Mouse (Mus musculus) neural tube, embryonic 12.5 days (tissue): ENCODE measurements around the gene Myo6. TPM values are rescaled to one million over a fixed set of nuclear protein-coding genes. Genes with fewer than 3 reads are reported as not detected.

Experiments used
- ATAC-seq: fragments of 200-750 bp; cut with Nextera tagmentation; 2 replicates; pipeline ENCODE4 v1.8.0; 2017; ENCODE audit warnings: low read depth, mild to moderate bottlenecking, moderate TSS enrichment, moderate library complexity; ENCODE audit not compliant: low FRiP score
- H3K27ac ChIP-seq: fragments of 300-500 bp; sonication (generic); 2 replicates; pipeline ENCODE4 v1.5.1; 2016
- H3K27me3 ChIP-seq: fragments of 300-500 bp; sonication (generic); replicated peaks from 2 replicates; pipeline ENCODE4 v1.6.1; 2016; ENCODE audit warnings: mild to moderate bottlenecking
- H3K36me3 ChIP-seq: fragments of 300-500 bp; sonication (generic); 2 replicates; pipeline ENCODE4 v1.6.1; 2016; ENCODE audit warnings: mild to moderate bottlenecking
- H3K4me1 ChIP-seq: fragments of 300-500 bp; sonication (generic); 2 replicates; pipeline ENCODE4 v1.6.1; 2016
- H3K4me2 ChIP-seq: fragments of 300-500 bp; sonication (generic); replicated peaks from 2 replicates; pipeline ENCODE4 v1.6.1; 2016; ENCODE audit warnings: mild to moderate bottlenecking
- H3K4me3 ChIP-seq: fragments of 300-500 bp; sonication (generic); 2 replicates; pipeline ENCODE4 v1.5.1; 2016
- H3K9ac ChIP-seq: fragments of 300-500 bp; sonication (generic); 2 replicates; pipeline ENCODE4 v1.6.1; 2016; ENCODE audit warnings: mild to moderate bottlenecking
- H3K9me3 ChIP-seq: fragments of 300-500 bp; sonication (generic); 2 replicates; pipeline ENCODE4 v1.6.1; 2016; ENCODE audit warnings: mild to moderate bottlenecking
- WGBS: fragments of 180-500 bp; shearing (Covaris S2); methylation state at CpG from one replicate; pipeline ENCODE4 v1.1.7; 2016; 5-methylcytosine and 5-hydroxymethylcytosine counted together
- polyA plus RNA-seq: library from polyadenylated mRNA; unstranded; fragments of >200 nt; fragmentation: Nextera tagmentation; extraction: Ambion mirVana; gene quantifications from 2 replicates; pipeline ENCODE4 v1.2.1, GENCODE M21; 2016

Gene Myo6
- polyA plus RNA-seq, 1 experiment from 2014 or later, result 15.7 TPM

DNA sequence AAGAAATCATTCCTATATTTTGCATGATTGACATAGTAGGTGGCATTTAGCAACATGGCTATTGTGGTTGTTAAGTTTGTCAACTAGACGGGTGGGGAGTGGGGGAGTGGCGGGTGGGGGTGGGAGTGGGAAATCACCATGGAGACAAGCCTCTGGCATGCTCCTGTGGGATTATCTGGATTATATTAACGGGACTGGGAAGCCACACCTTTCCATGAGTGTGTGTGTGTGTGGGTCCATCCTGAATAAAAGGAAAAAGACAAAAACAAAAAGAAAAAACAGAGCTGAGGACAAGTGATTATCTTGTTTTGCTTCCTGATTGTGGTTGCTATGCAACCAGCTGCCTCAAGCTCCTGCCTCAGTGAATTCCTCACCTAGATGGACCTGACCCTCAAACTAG lies 20.9 kb downstream of the Myo6 start:
- Histone ChIP-seq H3K4me1 (no peaks in the 10 kb centered on the region), H3K27ac (no peak overlapping the region), H3K4me3 (no peak overlapping the region), H3K9ac (no peak overlapping the region), H3K27me3 (no peaks in the 10 kb centered on the region), H3K9me3 (no peaks in the 10 kb centered on the region), H3K36me3 (no peaks in the 10 kb centered on the region), H3K4me2 (no peak overlapping the region)
- 61% methylated on average over 3 of the region's 3 CpGs for WGBS
- ATAC-seq, result no peak

GRCm38 (mm10) chr9:80186693-80187092 lies 21.9 kb downstream of the Myo6 start:
- Histone ChIP-seq H3K9ac (no peak overlapping the region), H3K9me3 (no peaks in the 10 kb centered on the region), H3K4me3 (no peak overlapping the region), H3K27ac (no peak overlapping the region), H3K4me2 (no peak overlapping the region), H3K27me3 (no peaks in the 10 kb centered on the region), H3K36me3 (no peaks in the 10 kb centered on the region), H3K4me1 (no peaks in the 10 kb centered on the region)
- WGBS, result 84% methylated on average over 8 of the region's 8 CpGs
- no peak for ATAC-seq

GRCm38 (mm10) chr9:80188324-80188893 lies 23.6 kb downstream of the Myo6 start:
- no peak overlapping the region for H3K4me2 ChIP-seq
- H3K9me3 ChIP-seq, result no peaks in the 10 kb centered on the region
- no peak overlapping the region for H3K9ac ChIP-seq
- ATAC-seq, result no peak
- 59% methylated on average over 5 of the region's 5 CpGs for WGBS
- H3K4me3 ChIP-seq, result no peak overlapping the region
- H3K27ac ChIP-seq, result no peak overlapping the region
- no peaks in the 10 kb centered on the region for H3K4me1 ChIP-seq
- H3K27me3 ChIP-seq, result no peaks in the 10 kb centered on the region
- H3K36me3 ChIP-seq, result no peaks in the 10 kb centered on the region

- 69% methylated on average over 6 of the region's 6 CpGs for WGBS
Measured at GRCm38 (mm10) chr9:80191240-80191639, 26.4 kb downstream of the Myo6 start.

DNA sequence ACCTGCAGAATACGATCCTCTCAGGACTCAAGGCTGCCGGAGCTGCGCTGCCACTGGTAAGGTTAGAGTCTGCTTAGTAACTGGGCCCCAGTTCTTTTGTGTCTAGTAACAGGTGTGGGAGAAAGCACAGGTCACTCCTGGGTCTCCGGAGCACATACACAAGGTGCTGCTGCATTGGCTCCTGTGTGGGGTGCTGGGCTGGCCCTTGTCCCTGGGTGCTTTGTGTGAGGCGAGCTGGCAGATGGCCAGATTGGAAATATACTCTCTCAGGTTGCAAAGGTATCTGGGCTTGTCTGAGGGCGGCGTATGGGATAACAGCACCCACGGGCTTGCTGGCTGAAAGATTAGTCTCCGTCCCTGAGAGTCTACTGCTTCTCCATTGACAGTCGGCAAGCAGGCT lies 27.5 kb downstream of the Myo6 start:
- H3K36me3 ChIP-seq, result no peaks in the 10 kb centered on the region
- H3K27me3 ChIP-seq, result no peaks in the 10 kb centered on the region
- no peak overlapping the region for H3K9ac ChIP-seq
- H3K4me1 ChIP-seq, result peaks cover 3% of the 10 kb centered on the region; the same call in 1 of the 2 replicates
- 89% methylated on average over 10 of the region's 10 CpGs for WGBS
- H3K4me3 ChIP-seq, result no peak overlapping the region
- ATAC-seq, result no peak
- no peaks in the 10 kb centered on the region for H3K9me3 ChIP-seq
- no peak overlapping the region for H3K4me2 ChIP-seq
- no peak overlapping the region for H3K27ac ChIP-seq

More at GRCm38 (mm10) chr9:80191240-80191639, 26.4 kb downstream of the Myo6 start:
- no peaks in the 10 kb centered on the region for H3K9me3 ChIP-seq
- ATAC-seq, result no peak
- H3K9ac ChIP-seq, result no peak overlapping the region
- H3K4me3 ChIP-seq, result no peak overlapping the region
- no peaks in the 10 kb centered on the region for H3K36me3 ChIP-seq
- H3K27me3 ChIP-seq, result no peaks in the 10 kb centered on the region
- H3K27ac ChIP-seq, result no peak overlapping the region
- no peak overlapping the region for H3K4me2 ChIP-seq
- H3K4me1 ChIP-seq, result no peaks in the 10 kb centered on the region

DNA sequence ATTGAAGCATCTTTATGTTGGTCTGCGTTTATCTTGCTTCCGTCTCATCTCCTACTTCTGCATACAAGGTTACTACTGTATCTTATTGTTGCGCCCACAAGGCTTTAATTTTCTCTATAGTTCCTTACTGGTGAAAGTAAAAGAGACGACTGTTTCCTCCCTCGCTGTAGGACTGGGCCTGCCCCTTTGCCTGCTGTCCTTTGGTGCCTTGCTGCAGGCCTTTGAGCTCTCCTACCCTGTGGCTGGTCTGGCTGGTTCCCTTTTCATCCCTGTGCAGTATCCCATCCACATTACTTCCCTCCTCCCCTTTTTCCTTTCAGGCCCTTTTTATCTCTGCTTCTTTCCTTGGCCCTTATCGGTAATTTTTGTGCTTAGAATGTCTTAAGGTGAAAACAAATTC lies 29.6 kb downstream of the Myo6 start:
- H3K4me1 ChIP-seq, result peaks cover 3% of the 10 kb centered on the region; the same call in 1 of the 2 replicates
- no peaks in the 10 kb centered on the region for H3K9me3 ChIP-seq
- H3K36me3 ChIP-seq, result no peaks in the 10 kb centered on the region
- H3K4me2 ChIP-seq, result no peak overlapping the region
- H3K27me3 ChIP-seq, result no peaks in the 10 kb centered on the region
- H3K9ac ChIP-seq, result no peak overlapping the region
- WGBS, result 75% methylated on average over 6 of the region's 6 CpGs
- no peak overlapping the region for H3K27ac ChIP-seq
- no peak for ATAC-seq
- H3K4me3 ChIP-seq, result no peak overlapping the region

DNA sequence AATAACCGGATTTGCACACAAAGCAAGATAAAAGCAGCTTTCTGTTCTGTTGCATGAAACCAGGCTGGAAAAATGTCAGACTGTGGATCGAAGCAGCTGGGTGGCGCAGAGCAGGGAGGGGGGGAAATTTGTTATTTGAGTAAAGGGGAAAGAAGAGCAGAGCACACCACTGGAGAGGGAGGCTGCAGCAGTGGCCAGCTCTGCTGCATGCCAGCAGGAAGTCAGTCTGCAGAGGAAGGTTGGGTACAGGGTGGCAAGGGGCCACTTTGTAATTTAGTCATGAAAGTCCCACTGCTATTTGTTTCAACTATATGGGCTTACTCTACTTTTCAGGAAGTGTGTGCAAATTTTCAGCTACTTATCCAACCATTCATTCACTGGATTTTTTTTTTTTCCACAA lies 31.3 kb downstream of the Myo6 start:
- Histone ChIP-seq H3K4me3 (no peak overlapping the region), H3K27ac (no peak overlapping the region), H3K27me3 (no peaks in the 10 kb centered on the region), H3K36me3 (no peaks in the 10 kb centered on the region), H3K9me3 (no peaks in the 10 kb centered on the region), H3K9ac (no peak overlapping the region), H3K4me2 (no peak overlapping the region), H3K4me1 (peaks cover 3% of the 10 kb centered on the region; the same call in 1 of the 2 replicates)
- no peak for ATAC-seq
- WGBS, result 78% methylated on average over 3 of the region's 3 CpGs

DNA sequence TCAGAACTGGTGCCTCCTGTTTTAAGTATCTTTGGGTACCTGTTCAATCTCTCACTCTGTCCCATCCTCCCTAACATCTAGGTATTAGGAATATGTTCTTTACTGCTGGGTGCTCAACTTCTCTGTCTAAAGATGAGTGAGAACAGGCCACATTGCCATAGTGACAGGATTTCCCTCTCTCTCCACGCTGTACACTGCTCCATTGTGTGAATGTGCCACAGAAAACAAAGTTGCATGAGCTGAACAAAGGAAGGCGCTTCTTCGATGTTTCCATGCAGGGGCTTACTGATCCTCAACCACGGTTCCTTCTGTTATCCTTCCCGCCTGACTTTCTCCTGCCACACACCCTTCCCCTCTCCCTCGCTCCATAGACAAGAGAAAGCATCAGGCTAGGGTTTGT lies 32.4 kb downstream of the Myo6 start:
- H3K27ac ChIP-seq, result no peak overlapping the region
- H3K36me3 ChIP-seq, result no peaks in the 10 kb centered on the region
- H3K4me1 ChIP-seq, result peaks cover 3% of the 10 kb centered on the region; the same call in 1 of the 2 replicates
- ATAC-seq, result no peak
- H3K9ac ChIP-seq, result no peak overlapping the region
- H3K9me3 ChIP-seq, result no peaks in the 10 kb centered on the region
- 30% methylated on average over 6 of the region's 6 CpGs for WGBS
- no peak overlapping the region for H3K4me2 ChIP-seq
- H3K27me3 ChIP-seq, result no peaks in the 10 kb centered on the region
- no peak overlapping the region for H3K4me3 ChIP-seq

DNA sequence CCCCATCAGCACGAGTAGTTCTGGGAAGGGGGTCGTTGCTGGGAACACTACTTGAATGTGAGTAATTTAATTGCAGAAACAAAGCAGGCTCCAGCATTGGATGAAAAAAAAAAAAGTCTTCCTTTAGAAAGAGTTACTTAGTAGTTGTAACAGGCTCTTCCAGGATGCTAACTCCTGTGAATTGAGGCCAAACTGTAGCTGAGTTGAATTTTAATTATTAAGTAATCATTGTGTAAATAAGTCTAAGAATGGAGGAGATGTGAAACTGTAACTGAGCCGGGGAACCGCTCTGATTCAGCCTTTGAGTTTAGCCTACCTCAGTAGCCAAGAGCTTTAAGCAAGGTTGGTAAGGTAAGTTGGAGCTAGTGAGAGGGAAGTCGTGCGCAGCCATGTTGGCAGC lies 36.0 kb downstream of the Myo6 start:
- Histone ChIP-seq H3K36me3 (no peaks in the 10 kb centered on the region), H3K4me3 (no peak overlapping the region), H3K4me2 (no peak overlapping the region), H3K9me3 (no peaks in the 10 kb centered on the region), H3K9ac (no peak overlapping the region), H3K27ac (no peak overlapping the region), H3K4me1 (peaks cover 3% of the 10 kb centered on the region), H3K27me3 (no peaks in the 10 kb centered on the region)
- WGBS, result 78% methylated on average over 6 of the region's 6 CpGs
- no peak for ATAC-seq

- H3K27ac ChIP-seq, result no peak overlapping the region
- 0 out of 2 replicates have a peak, but pooled peaks have one; percentile 37 for ATAC-seq
Measured at GRCm38 (mm10) chr9:80202374-80203060, 37.7 kb downstream of the Myo6 start.

GRCm38 (mm10) chr9:80208681-80209080 lies 43.9 kb downstream of the Myo6 start:
- Histone ChIP-seq H3K4me3 (no peak overlapping the region), H3K9me3 (no peaks in the 10 kb centered on the region), H3K4me2 (no peak overlapping the region), H3K27me3 (no peaks in the 10 kb centered on the region), H3K9ac (no peak overlapping the region), H3K36me3 (no peaks in the 10 kb centered on the region), H3K27ac (no peak overlapping the region), H3K4me1 (no peaks in the 10 kb centered on the region; the same call in 1 of the 2 replicates)
- no peak for ATAC-seq
- 69% methylated on average over 2 of the region's 2 CpGs for WGBS

More at GRCm38 (mm10) chr9:80202374-80203060, 37.7 kb downstream of the Myo6 start:
- WGBS, result 85% methylated on average over 14 of the region's 14 CpGs
- Histone ChIP-seq H3K4me1 (no peaks in the 10 kb centered on the region; the same call in 1 of the 2 replicates), H3K4me2 (no peak overlapping the region), H3K27me3 (no peaks in the 10 kb centered on the region), H3K9me3 (no peaks in the 10 kb centered on the region), H3K36me3 (no peaks in the 10 kb centered on the region), H3K4me3 (no peak overlapping the region), H3K9ac (no peak overlapping the region)

GRCm38 (mm10) chr9:80209459-80209858 lies 44.6 kb downstream of the Myo6 start:
- 20% methylated on average over 10 of the region's 10 CpGs for WGBS
- Histone ChIP-seq H3K9ac (no peak overlapping the region), H3K4me1 (no peaks in the 10 kb centered on the region; the same call in 1 of the 2 replicates), H3K9me3 (no peaks in the 10 kb centered on the region), H3K36me3 (no peaks in the 10 kb centered on the region), H3K4me2 (no peak overlapping the region), H3K27me3 (no peaks in the 10 kb centered on the region), H3K4me3 (no peak overlapping the region), H3K27ac (no peak overlapping the region)
- peak; percentile 46; the same call in 1 of the 2 replicates for ATAC-seq

- ATAC-seq, result no peak
- H3K4me2 ChIP-seq, result no peak overlapping the region
- no peaks in the 10 kb centered on the region for H3K9me3 ChIP-seq
- no peak overlapping the region for H3K9ac ChIP-seq
- H3K27ac ChIP-seq, result no peak overlapping the region
- H3K36me3 ChIP-seq, result no peaks in the 10 kb centered on the region
- no peak overlapping the region for H3K4me3 ChIP-seq
- WGBS, result 64% methylated on average over 12 of the region's 12 CpGs
- H3K4me1 ChIP-seq, result no peaks in the 10 kb centered on the region; the same call in 1 of the 2 replicates
- no peaks in the 10 kb centered on the region for H3K27me3 ChIP-seq
Measured at GRCm38 (mm10) chr9:80210096-80210495, 45.3 kb downstream of the Myo6 start.
